8 mouse cellular contexts compared by ENCODE assay signal in the genomic region with DNA sequence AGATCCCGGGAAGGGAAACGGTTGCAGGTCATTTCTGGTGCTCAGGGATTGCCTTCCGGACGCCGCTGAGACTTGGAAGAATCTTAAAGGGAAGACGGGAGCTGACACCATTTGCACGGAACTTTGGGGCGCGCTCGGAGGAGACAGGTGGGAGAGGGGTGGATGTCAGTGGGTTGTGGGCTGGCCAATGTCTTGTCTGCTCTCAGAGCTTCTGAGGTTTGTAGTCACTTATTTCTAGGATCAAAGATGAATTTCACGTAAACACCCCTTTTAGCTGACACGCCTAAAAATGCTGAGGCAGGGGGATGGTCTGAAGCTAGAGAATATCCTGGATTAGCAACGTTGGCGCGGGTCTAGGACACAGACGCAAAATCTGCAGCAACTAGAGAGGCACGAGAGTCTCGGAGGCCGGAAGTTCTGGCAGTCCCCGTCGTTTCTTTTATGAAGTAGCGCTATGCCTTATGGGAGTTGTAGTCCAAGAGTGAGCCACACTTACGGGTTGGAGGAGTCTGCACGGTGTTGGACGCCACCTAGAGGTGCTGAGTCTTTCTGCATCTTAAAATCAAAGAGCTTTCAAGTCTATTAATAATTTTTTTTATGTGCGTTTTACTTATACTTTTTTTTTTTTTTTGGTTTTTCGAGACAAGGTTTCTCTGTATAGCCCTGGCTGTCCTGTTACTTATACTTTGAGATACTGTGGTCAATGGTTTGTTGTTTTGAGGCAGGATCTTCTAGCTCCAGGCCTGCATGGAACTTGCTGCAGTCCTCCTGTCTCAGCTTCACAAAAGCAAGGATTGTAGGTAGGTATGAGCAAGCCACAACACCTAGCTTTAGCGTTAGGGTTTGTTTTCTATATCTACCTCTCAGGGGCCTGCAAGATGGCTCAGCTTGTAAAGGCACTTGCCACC. TPM values are rescaled to one million over a fixed set of nuclear protein-coding genes. Genes with fewer than 3 reads are reported as not detected.
A peak's percentile ranks its signal among the peaks of the same experiment; 100 is the strongest.
DNase-seq lines count a peak whose midpoint lies in the region; ATAC-seq lines count a peak whose summit lies in the region.

Gene Dnajc12, plus strand, starts transcription at position 72 of the 908 bp plus-strand sequence.

- peaks cover 14% of the 10 kb centered on the region for H3K4me1 ChIP-seq in hindbrain, embryonic 15.5 days (replicated peaks)

- H3K36me3 ChIP-seq in hindbrain, embryonic 15.5 days = no peaks in the 10 kb centered on the region

- H3K4me2 ChIP-seq in hindbrain, embryonic 15.5 days = peak within 1 kb of the TSS; percentile 92

- H3K9me3 ChIP-seq in hindbrain, embryonic 15.5 days = no peaks in the 10 kb centered on the region

- peak; percentile 88 for DNase-seq in T-cell, adult 2 months (ENCODE audit: low spot score)
- peak; percentile 80 to 83 for DNase-seq in cerebellum, postnatal 36 days
- peak; percentile 59 to 79 for DNase-seq in frontal cortex, postnatal 36 days (ENCODE audit: low spot score in 2 of 2)
- DNase-seq in left cerebral cortex, adult 11 months (ENCODE audit: low spot score) = peak; percentile 65
- DNase-seq in lung, postnatal 4 days = peak; percentile 85 to 87
- DNase-seq in retina, postnatal 7 days (ENCODE audit: low read depth, low spot score) = peak; percentile 94
- peak; percentile 29 for DNase-seq in urinary bladder, adult 2 months (ENCODE audit: low spot score)

- WGBS in hindbrain, embryonic 15.5 days = under 1% methylated on average over 28 of the region's 28 CpGs

- H3K4me3 ChIP-seq in hindbrain, embryonic 15.5 days = peak within 1 kb of the TSS; percentile 62

- peak within 1 kb of the TSS; percentile 75 for H3K27ac ChIP-seq in hindbrain, embryonic 15.5 days (replicated peaks)

- ATAC-seq in hindbrain, embryonic 15.5 days (ENCODE audit: low FRiP score, low read depth) = peak; percentile 95

- H3K9ac ChIP-seq in hindbrain, embryonic 15.5 days = peak within 1 kb of the TSS; percentile 62

- H3K27me3 ChIP-seq in hindbrain, embryonic 15.5 days = peaks cover 6% of the 10 kb centered on the region

RNA-seq across cellular contexts. Expression of gene Dnajc12, which starts in this region (rescaled TPM):
- polyA plus RNA-seq in hindbrain, embryonic 15.5 days (2015; fragmentation: Nextera tagmentation; extraction: Ambion mirVana) = 20.8 and 22.0 TPM in 2 replicates
- 13.7 and 14.9 TPM in 2 replicates for polyA plus RNA-seq in urinary bladder, adult 2 months (2012; rRNA removed)

Comparison
In these comparisons a context has a peak if more than half of its experiments do, and no peak if none do; other contexts are left out.
1. Peak in every context shown above with its lines: DNase-seq, ATAC-seq, H3K4me3 ChIP-seq and H3K27ac ChIP-seq.
2. DNase-seq: peak in every context shown above with its lines; median percentile 94 in retina, postnatal 7 days; 88 in T-cell, adult 2 months; 86 in lung, postnatal 4 days; 82 in cerebellum, postnatal 36 days; 69 in frontal cortex, postnatal 36 days; 65 in left cerebral cortex, adult 11 months; 29 in urinary bladder, adult 2 months.